Mouse (Mus musculus) heart, postnatal 0 days (tissue): ENCODE data around the gene Fndc7.

ENCODE experiments used
- CTCF ChIP-seq: IDR thresholded peaks from 2 replicates; pipeline ENCODE4 v1.5.1; 2016; ENCODE audit warnings: antibody characterized with exemption, control low read depth, low read depth
- EP300 ChIP-seq: IDR thresholded peaks from 2 replicates; pipeline ENCODE4 v1.6.1; 2016; ENCODE audit warnings: antibody characterized with exemption, low read depth

GRCm38 (mm10) chr3:108920442-108921070 lies 30.7 kb upstream of the Fndc7 start:
- TF ChIP-seq CTCF (no peak), EP300 (no peak)
